Mouse (Mus musculus): ENCODE results near the gene Rnf180.

The Rnf180 gene

DNA sequence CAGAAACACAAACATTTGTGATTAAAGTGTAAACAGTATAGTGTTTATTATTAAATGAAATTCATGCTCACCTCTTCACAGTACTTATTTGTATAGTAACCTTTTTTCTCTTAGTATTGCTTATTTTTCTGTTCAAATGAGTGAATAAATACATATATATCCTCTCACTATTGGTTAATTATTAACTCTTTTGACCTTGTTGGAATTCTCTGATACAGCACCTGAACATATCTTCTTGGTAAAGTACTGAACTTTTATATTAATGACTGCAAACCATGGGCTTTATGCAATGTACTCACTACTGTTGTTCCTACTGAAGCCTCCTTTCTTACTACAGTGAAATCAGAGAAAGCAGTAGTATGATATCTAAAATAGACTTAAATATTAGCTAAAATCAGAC lies 173.0 kb downstream of the Rnf180 start:
- DNase-seq, result no peak

DNA sequence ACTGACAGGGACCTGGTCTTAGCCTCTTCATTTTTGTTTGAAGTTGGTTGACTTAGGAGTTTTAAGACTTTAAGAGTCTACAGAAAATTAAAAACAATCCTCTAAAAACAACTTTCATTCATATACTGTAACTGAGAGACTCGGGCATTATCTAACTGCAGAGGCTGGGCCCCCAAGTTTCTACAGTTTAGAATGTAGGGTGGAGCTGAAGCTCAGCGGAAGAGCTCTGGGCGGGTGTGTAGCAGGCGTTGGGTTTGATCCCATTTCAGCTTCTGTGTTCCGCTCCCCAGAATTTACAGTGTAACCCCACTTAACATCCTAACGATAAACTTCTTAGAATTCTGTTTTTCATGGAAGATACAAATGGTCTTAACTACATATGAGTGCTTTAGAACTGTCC lies 183.0 kb downstream of the Rnf180 start:
- DNase-seq, result no peak

DNA sequence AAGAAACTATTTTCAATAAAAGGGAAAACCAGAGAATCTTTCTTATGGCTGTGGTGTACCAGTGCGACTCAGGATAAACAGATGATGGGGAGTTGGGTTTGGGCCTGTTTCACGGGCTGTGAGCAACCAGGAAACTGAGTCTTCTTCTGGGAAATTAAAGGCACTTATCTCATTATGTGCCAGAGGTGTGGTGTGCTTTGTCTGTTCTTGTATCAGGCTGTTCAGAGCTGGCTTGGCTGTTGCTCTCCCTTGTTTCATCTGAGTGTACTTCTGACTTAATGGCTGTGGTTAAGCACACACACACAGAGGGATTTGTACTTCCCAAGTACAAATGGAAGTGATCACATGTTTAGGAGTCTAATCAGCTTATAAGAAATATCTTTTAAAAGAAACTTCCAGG lies 190.2 kb downstream of the Rnf180 start:
- DNase-seq, result no peak

DNA sequence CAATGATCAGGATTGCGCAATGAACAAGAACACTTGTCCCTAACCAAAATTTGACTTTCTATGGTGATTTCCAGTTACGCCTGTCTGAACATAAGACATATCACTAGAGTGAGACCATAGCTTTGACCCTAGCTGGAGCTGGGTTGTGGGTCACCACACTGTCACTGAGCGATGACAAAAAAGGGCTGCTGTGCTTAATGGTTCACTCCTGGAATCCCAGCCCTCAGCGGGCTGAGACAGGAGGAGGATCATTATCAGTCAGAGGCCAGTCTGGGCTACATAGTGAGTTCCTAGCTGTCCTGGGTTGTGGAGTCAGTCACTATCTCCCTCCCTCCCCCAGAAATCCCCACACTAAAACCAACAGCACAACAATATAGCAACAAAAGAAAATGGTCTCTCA lies 193.9 kb downstream of the Rnf180 start:
- DNase-seq, result no peak

DNA sequence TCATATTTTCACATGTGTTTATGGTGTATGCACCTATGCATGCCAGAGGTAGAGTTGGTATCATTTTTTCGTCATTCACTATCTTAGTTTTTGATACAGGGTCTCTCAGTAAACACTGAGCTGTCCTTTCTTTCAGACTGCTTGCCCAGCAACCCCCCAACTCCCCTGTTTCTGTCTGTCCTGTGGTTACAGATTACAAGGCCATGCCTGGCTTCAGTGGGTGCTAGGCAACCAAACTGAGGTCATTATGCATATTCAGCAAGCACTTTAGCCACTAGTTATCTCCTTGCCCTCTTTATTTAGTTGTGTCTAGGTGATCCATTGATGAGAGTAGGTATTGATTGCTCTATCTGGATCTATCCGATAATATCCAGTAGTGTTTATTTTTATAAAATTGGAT lies 198.3 kb downstream of the Rnf180 start:
- DNase-seq, result no peak

DNA sequence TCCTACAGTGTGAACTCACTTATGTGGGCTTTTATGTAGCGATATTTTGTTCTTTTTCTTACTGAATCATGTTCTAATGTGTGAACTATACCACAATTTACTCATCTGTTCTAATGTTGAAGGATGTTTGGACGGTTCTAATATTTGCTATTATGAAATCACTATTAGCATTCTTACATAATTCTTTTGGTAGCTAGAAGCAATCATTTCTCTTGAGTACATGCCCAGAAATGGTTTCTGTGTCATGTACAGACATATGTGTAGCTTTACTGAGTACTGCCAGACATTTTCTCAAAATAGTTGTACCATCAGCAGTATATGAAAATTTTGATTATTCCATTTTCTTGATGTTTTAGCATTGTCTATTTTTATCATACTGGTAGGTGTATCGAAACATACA lies 205.3 kb downstream of the Rnf180 start:
- no peak for DNase-seq

DNA sequence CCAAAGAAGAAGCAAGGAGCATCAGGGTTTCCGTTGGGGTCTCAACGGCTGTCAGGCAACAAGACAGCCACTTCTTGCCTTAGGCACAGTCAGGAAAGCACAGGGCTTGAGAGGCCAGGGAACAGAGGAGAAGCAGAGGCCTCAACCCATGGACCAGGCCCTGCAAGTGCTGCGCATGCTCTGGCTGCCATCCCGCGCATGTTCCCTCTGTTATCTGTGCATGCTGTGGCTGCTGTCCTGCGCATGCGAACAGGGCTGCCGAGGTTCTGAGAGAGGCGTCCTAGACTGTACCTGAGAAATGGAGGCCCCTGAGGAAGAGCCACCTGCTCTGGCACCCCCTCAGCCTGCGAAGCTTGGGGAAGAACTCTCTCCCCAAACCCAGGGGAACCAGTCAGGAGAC lies 212.8 kb downstream of the Rnf180 start, which contains the start of gene 4933425L06Rik:
4933425L06Rik (plus strand) TSS at position 261 of the 400 bp plus-strand sequence.
- no peak for DNase-seq

All from kidney, adult 9 months (tissue).